Mouse (Mus musculus) urinary bladder, adult 2 months (tissue): Measurements from ENCODE around the gene Paf1. TPM values are rescaled to one million over a fixed set of nuclear protein-coding genes. Genes with fewer than 3 reads are reported as not detected.

Source experiments
- DNase-seq: peaks from one replicate; pipeline ENCODE4 v3.0.0; 2022; ENCODE audit warnings: low spot score
- polyA plus RNA-seq: library from polyadenylated mRNA; depleted of rRNA; stranded (reverse); fragments of >200 nt; gene quantifications from 2 replicates; pipeline ENCODE4 v1.2.3, GENCODE M21; 2012; rRNA removed

Gene Paf1
- 108 and 130 TPM in 2 replicates for polyA plus RNA-seq

GRCm38 (mm10) chr7:28392429-28393271 is at the start of gene Paf1, which contains the start of gene Med29:
Paf1 (plus strand) TSS chr7:28392951.
Med29 (minus strand) TSS chr7:28392708.
- peak; percentile 84 for DNase-seq

- no peak for DNase-seq
Measured at GRCm38 (mm10) chr7:28344637-28345036, 48.1 kb upstream of the Paf1 start.

- no peak for DNase-seq
Measured at GRCm38 (mm10) chr7:28347746-28348145, 45.0 kb upstream of the Paf1 start.

- DNase-seq, result no peak
Measured at GRCm38 (mm10) chr7:28348601-28349000, 44.1 kb upstream of the Paf1 start.

GRCm38 (mm10) chr7:28350155-28350883 is 42.4 kb upstream of the Paf1 start, which contains the start of gene Rps16:
Rps16 (plus strand) TSS chr7:28350652.
- peak; percentile 99 for DNase-seq

GRCm38 (mm10) chr7:28351676-28352191 is 41.0 kb upstream of the Paf1 start:
- DNase-seq, result no peak

GRCm38 (mm10) chr7:28353267-28353666 is 39.5 kb upstream of the Paf1 start:
- no peak for DNase-seq

GRCm38 (mm10) chr7:28354113-28354581 is 38.6 kb upstream of the Paf1 start:
- no peak for DNase-seq

GRCm38 (mm10) chr7:28354596-28354995 is 38.2 kb upstream of the Paf1 start:
- DNase-seq, result no peak

GRCm38 (mm10) chr7:28355221-28355620 is 37.5 kb upstream of the Paf1 start:
- DNase-seq, result no peak

GRCm38 (mm10) chr7:28356981-28357380 is 35.8 kb upstream of the Paf1 start:
- no peak for DNase-seq

GRCm38 (mm10) chr7:28357984-28358383 is 34.8 kb upstream of the Paf1 start:
- no peak for DNase-seq

- no peak for DNase-seq
Measured at GRCm38 (mm10) chr7:28358431-28358830, 34.3 kb upstream of the Paf1 start.

- DNase-seq, result no peak
Measured at GRCm38 (mm10) chr7:28359854-28360253, 32.9 kb upstream of the Paf1 start.

- DNase-seq, result no peak
Measured at GRCm38 (mm10) chr7:28360291-28360690, 32.5 kb upstream of the Paf1 start.

GRCm38 (mm10) chr7:28361647-28362341 is 31.0 kb upstream of the Paf1 start:
- no peak for DNase-seq

- no peak for DNase-seq
Measured at GRCm38 (mm10) chr7:28362441-28363060, 30.2 kb upstream of the Paf1 start.

GRCm38 (mm10) chr7:28367663-28368275 is 25.0 kb upstream of the Paf1 start:
- DNase-seq, result no peak

GRCm38 (mm10) chr7:28368276-28368920 is 24.4 kb upstream of the Paf1 start:
- DNase-seq, result no peak

- DNase-seq, result no peak
Measured at GRCm38 (mm10) chr7:28370051-28370450, 22.7 kb upstream of the Paf1 start.
